Mouse (Mus musculus) B cell, adult 2 months (primary cell): ENCODE data around the gene Hspb6.
A peak's percentile ranks its signal among the peaks of the same experiment; 100 is the strongest.

Source experiments
- DNase-seq, 2 experiments: peaks; one replicate each; pipeline ENCODE4 v3.0.0; 2022

The Hspb6 gene

DNA sequence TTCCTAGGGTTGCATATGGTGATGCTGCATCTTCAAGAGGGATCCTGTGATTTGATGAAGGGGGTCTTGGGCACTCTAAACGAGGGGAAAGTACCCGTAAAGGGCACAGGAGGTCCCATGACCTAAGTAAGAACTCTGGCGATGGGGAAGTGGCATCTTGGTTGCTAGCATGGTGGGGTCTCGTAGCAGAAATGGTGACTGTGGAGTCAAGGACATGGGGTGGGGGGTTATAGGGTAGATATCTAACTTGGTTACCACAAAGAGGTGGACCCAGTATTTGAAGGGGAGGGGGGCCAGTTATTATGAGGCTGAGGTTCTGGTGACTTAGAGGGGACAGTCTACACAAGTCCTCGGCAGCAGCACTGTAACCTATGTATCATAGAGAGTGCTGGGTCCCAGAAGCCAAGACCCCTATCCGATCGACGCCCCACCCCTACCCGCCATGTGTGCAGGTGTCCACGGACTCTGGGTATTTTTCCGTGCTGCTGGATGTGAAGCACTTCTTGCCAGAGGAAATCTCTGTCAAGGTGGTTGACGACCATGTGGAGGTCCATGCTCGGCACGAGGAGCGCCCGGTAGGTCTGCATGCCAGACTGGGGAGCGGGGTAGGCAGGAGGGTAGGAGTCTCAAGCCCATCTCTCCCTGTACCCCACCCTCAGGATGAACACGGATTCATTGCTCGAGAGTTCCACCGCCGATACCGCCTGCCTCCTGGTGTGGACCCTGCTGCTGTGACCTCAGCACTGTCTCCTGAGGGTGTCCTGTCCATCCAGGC, 2.0 kb downstream of the Hspb6 start:
- DNase-seq = no peak

DNA sequence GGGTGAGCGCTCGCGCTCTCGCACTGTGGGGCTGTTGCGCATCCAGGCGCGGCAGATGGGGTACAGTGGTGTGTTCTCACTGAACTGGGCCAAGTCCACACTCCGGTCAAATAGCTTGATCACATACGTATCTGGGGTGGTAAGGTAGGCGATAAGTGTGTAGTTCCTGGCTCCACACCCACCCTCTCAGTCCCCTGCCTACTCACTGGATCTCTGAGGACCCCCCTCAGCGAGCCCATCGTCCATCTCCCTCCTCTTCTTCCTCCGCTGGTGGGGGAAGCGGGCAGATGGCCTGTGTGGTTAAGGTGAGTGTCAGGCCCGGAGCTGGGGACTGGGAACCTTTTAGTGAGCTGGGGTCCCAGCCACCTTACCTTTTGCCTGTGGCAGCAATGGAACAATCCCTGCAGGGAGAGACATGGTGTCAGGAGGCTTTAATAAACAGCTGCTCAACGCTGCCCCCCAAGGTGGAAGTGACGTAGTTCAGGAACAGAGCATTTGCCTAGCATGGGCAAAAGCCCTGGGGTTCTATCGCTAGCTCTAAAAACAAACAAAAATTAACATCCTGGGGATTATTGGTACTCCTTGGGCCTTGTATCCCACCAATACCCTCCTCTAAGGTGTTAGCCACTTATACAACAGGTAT, 5.0 kb downstream of the Hspb6 start:
- peak; percentile 54 to 59 for DNase-seq

DNA sequence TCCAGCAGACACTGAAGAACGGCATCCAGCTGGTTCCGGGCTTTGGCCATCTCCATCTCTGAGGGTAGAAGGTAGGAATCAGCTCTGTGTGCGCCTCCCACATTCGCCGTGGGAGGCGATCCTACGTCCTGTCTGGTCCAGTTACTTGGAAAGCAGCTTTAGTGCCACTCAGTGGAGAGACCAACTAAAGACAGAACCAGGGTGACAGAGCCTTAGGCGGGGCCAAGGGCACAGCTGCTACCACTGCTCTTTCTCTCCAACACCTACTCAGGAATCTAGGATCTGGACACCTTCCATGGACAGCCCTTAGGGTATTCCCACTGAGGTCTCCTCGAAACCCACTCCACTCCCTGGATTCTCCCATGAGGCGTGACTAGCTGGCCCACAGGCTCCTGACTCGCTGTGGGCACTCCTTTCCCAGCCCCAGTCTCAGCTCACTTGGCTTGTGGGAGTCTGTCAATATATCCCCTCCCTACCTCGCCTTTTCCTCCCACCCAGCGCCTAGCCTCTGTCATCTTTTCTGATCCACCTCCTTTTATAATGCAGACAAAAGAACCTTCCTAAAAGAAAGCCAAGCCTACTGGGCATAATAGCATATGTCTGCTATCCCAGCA, 6.0 kb downstream of the Hspb6 start:
- no peak for DNase-seq

DNA sequence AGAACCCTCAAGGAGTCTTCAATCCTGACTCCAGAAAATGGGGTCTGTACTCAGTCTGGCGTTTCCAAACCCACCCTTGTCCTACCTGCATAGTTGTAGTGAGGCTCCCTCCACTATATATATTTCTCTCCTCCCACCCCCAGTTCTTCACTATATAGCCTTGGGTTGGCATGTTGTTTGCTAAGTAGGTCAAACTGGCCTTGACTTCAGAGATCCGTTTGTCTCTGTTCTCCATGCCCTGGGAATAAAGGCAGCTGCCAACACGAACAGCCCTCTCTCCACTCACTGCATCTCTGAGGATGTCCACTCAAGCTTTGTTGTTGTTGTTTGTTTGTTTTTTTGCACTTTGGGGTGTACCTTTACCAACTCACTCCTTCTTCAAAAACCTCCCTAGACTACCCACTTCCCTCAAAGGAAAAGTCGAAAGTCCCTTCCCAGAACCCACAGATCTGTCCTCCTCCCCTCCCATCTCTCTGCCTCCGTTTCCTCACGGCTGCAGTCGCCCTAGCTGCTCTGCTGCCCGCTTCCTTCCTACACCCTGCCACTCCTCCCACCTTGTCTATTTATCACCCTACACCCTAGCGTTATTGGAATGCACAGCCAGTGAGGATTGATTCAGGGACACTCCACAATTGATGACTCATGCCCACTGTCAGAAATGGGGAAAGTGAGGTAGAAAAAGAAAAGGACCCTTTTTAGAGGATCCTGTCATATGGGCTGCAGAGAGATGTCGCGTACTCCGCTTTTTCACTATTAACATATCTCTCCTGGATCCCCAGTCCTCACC, 6.9 kb downstream of the Hspb6 start:
- DNase-seq = no peak

DNA sequence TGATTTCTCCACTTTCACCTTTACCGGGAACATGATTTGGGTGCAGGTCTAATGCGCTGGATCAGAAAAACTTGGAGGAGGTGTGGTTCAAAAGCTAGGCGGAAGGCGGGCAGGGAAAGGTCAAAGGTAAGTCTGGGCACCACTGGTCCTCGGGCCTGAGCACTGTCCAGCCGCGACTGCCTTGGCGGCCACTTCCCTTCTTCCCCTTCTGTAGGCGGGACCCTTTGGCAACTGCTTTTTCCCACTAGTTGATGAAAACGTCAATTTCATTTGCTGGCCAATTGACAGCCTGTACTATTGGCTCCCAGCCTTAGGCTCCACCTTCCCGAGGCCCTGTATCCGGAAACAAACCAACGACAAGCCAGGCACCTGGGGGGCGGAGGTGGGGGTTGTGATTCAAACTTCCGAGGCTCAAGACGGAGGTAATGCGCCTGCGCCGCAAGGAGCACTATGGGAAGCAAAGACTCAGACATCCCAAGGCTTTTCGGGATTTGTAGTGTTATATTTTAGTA, 7.5 kb downstream of the Hspb6 start, which contains the start of gene Lin37:
Gene Lin37, minus strand, starts transcription at position 396 of the 512 bp plus-strand sequence.
- peak; percentile 86 to 90 for DNase-seq

DNA sequence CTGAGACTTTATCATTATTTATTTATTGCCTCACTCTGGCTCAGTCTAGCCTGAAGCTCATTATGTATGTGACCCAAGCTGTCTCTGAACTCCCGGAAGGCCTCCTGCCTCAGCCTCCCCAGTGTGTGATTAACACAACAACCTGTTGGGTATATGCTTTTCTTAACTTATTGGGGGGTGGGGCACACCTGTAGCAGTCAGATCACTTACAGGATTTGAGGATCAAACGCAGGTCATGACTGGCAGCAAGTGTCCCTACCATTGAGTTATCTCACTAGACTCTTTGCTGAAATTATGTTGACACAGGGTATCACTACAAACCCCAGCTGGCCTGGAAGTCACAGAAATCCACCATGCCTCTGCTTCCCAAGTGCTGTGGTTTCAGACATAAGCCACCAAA, 8.3 kb downstream of the Hspb6 start:
- no peak for DNase-seq

DNA sequence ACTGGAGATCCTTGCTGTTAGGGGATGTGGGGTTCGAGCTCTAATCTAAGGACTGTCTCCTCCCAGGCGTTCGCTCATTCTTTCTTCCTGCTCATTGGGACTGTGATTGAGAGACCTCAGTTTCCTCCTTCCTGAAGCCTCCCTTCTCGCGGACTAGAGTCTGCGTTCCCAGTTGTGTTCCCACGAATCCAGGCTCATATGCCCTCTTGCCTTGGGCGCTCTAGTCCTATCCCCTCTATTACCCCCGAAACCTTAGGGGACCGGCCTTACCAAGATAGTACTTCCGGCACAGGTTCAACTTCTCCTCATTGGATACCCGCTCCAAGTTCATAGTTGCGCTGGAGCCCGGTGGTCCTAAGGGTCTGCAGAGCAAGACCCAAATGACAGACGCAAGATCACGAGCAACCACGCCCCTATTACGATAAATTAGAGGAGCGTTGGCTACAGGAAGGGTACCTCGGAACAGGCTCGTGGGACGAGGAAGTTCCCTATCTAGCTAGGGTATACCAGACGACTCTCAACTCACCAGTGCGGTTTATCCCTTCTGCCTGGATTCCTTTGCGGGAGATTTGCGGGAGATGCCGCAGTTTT, 10.6 kb downstream of the Hspb6 start:
- no peak for DNase-seq

DNA sequence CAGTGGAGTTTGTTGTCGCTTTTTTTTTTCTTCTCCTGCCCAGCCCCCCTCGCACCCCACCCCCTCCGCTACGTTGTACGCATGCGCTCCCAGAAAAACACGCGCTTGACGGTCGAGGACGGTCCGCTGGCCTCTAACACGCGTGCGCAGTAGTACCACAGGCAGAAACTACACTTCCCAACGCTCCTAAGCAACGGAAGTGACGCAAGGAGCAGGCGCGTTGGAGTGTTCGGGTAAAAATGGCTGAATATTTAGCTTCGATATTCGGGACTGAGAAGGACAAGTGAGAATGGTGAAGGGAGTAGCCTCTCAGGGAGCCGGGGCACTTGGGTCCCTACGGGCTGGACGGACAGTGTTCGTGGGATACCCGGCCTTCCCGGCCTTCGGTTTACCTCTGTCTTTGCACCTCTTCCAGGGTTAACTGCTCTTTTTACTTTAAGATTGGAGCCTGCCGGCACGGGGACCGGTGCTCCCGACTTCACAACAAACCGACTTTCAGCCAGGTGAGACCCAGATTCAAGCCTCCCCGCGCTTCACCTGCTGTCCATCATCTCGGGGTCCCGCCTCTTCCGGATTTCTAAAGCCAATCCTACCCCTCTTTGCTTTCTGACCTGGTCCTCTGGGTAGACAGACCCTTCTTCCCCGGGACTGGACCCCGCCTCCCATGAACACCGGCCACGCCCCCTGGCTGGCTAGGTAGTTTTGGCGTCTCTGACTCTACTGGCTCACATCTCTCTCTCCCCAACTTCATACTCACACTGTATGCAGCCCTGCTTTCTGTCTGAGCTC, 11.3 kb downstream of the Hspb6 start, which contains the start of the genes U2af1l4, Gm49396 and Psenen:
Gene U2af1l4, plus strand, starts transcription at position 185 of the 789 bp plus-strand sequence.
Gene Gm49396, plus strand, starts transcription at position 228 of the 789 bp plus-strand sequence.
Gene Psenen, minus strand, starts transcription at position 511 of the 789 bp plus-strand sequence.
- DNase-seq = peak; percentile 92 to 93

DNA sequence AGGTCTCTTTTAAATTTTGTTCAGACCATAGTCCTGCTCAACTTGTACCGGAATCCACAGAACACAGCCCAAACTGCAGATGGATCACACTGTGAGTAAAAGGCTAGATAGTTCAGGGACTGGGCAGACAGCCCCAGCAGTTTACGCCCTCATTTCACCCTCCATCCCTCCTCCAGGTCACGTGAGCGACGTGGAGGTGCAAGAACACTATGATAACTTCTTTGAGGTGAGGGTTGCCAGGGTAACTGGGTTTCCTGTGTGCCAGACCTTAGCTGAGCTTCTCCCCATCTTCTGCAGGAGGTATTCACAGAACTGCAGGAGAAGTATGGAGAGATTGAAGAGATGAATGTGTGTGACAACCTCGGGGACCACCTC, 11.9 kb downstream of the Hspb6 start:
- no peak for DNase-seq

DNA sequence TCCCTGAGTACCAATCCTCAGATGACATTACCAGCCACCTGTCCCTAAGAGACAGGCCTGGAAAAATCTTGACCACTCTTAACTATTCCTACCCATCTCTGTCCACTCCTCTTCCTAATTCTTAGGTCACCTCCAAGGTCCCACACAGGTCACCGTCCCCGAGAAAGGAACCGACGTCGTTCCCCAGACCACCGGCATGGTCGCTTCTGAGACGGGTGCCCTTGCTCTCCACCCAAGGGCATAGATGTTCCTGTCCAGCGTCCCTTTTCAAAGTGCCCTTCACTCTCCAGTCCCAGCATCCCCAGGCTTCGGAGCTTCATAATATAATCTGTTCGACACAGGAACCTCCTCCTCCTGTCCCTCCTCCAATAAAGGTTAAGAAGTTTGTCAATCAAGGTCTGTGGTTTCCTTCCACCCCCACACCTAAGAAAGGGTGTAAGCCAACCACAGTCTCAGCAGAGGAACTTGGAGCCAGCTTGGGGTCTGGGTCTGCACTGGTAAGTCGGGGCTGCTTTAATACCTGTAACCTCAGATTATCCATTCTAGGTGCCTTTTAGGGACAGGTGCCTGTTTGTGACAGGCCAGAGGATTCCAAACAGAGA, 13.1 kb downstream of the Hspb6 start, which contains the start of gene Igflr1:
Gene Igflr1, plus strand, starts transcription at position 458 of the 602 bp plus-strand sequence.
- DNase-seq = no peak

DNA sequence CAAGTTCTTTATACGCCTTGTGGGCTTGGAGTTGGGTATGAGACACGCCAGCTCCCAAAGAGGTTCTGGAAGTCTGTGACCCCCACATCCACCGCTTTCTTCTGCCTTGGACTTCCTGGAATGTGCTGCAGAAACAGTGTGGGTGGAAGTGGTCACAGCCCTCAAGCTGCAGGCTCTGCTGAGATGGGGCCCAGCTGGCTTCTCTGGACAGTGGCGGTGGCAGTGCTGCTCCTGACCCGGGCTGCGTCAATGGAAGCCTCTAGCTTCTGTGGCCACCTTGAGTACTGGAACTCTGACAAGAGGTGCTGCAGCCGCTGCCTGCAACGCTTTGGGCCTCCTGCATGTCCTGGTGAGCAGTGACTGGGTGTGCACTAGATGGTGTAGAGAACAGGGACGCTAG, 14.1 kb downstream of the Hspb6 start:
- no peak for DNase-seq

DNA sequence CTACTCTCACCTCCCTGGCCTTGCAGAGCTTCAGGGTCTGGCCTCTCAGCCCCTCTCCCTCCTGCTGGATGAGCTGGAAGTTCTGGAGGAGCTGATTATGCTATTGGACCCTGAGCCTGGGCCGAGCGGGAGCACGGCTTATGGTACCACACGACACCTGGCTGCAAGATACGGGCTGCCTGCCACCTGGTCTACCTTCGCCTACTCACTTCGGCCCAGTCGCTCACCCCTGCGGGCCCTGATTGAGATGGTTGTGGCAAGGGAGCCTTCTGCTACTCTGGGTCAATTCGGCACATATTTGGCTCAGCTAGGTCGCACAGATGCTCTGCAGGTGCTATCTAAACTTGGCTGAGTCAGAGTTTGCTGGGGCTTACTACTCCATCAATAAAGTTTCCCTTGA, 15.6 kb downstream of the Hspb6 start:
- no peak for DNase-seq

DNA sequence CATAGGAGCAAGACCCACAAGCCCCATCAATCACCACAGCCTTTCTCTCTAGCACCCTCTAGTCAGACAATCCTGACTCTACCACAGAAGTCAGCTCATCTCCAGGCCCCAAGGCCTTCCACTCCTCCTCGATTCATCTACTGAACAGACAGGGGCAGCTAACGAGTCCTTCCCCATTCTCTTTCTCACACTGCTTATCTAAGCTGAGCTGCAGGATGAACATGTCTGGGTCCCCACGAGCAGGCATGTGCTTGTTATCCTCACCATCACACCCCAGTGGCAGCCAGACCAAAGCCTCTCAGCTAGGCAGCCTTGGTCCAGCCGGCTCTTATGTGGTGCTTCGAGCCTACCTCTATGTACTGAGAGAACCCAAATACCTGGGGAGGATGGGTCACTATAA, 20.4 kb downstream of the Hspb6 start:
- no peak for DNase-seq

DNA sequence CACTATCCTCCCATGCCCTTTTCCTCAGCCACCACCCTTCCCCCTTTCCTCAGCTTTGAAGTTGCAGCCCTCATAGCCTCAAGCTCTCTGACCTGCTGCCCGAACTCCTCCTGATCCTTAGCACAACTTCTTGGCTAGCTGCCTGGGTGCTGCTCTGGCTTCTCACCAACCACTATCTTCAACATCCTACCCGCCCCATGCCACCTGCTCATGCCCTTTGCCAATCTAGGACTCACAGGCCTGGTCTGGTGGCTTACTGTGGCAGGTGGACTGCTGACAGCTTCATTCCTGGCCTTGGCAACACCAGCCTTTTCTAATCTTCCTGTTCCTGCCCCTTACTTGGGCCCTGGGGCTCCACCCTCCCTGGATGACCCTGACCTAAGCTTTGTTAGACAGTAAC, 21.0 kb downstream of the Hspb6 start:
- no peak for DNase-seq

DNA sequence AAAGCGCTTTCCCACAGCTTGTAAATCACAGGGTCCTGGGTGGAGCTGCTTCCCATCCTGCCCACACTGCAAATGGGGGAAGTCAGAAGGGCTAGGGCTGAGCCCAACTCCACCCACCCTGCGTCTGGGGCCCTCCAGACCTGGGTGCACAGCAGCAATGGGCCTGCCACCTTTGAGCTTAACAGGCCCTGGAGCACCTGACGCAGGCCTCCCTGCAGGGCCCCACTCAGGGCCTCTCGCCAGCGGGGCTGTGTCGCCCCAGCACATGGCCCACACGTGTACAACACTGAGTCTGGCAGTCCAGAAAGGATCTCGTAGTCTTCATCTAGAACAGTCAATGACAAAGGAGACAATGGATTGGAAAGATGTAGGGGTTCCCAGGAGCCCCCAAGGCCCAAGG, 28.0 kb downstream of the Hspb6 start:
- DNase-seq = no peak

DNA sequence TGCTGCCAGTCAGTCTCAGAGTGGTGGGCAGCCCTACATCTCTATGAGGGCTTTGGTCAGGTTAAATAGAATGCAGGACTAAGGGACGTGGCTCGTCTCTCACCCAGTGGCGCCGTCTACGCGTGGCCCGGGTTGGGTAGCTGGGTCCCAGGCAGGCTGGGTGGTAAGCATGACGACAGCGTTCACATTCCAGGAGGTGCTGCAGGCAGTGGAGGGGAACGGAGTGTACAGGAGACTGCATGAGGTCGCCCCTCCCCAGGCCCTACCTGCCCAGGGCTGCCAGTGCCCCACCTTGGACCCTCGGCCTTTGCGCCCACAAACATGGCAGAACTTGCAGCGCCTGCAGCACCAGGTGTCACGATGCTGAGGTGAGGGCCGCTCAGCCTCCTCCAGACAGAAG, 29.6 kb downstream of the Hspb6 start:
- DNase-seq = no peak

DNA sequence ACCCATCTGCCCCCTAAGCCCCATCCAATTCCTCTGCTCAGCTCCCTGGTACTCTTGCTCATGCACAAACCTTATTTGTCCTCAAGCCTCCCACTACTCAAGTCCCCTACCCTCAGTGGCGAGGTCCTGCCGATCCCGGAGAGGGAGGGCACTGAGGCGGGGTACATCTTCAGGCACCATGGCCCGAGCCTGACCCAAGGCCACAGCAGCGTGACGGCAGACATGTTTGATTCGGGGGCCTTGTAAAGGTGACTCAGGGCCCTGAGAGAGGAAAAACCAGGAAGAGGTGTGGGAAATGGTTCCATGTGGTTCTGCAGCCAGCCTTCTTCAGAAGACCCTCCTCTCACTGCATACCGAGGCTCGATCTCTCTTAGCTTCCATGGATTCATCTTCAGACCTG, 32.4 kb downstream of the Hspb6 start:
- no peak for DNase-seq

DNA sequence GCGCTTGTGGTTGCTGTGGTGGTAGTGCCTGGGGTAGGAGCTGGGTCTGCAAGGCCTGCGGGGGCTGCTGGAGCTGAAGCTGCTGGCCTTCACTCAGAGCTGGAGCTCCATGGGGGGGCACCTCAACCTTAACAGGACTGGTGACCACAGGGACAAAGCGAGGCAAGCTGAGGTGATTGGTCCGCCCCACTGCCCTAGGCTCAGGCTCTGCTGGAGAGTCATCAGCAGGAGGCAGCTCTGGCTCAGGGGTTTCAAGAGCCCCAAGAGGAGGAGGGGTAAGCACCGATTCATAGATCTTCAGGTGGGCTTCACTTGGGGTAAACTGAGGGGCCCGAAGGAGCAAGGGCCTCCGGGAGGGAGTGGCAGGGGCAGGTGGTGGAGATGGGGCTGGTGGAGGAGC, 33.2 kb downstream of the Hspb6 start:
- DNase-seq = no peak

DNA sequence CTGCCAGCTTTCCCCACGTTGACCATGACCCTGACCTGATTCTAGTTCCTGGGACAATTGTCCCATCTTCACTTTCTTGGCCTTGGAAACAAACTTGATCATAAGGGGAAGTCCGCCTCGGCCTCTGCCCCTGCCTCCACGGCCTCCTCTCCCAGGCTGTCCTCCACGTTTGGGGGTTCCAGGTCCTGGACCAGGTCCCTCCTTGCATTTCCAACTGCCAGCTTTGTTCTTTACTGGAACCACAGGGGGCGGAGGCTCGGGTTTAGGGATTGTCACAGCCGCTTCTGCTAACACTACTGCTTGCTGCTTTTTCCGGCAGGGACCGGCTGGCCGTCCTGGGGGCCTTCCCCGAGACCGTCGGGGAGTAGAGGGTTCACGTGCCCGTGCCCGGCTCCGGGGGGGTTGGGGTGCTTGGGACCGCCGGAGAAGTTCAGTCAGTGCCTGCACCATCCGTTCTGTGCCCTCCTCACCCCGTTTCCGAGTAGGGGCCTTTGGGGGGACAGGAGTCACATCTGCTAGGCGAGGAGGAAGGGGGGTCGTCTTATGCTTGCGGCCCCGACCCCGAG, 34.6 kb downstream of the Hspb6 start:
- no peak for DNase-seq

DNA sequence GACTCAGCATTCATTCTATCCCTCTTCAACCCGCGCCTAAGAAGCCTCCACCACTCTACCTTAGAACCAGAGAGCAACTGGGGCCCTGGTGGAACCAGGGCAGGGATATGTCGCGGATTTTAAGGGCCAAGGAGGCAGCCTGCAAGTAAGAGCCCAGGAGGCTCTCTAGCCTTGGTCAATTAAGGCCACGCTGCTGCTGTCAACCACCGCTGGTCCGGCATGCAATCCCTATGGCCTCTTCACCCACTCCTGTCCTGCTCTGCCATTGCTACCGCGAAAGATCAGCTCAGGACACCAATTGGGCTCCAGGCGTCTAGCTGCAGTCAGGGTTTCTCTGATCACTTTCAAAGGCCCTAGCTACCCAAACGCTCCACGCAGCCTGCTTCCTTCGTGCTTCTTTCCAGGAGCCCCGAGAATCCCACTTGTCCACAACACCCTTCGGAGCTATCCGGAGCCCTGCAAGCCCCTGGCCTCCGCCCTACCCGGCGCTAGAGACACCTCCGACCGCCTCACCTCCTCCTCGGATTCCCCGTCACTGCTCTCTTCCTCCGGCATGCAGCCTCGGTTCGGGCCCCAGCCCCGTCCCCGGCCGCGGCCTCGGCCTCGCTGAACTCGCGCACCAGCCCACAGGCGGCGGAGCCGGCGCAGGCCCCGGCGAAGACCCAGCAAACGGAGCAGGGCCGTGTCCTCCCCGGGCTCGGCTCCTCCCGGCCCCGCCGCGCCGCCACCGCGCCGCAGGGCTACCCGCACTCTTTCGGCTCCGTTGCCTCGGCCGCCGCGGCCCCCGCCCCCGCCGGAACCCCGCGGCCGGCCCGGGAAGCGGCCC, 36.1 kb downstream of the Hspb6 start:
- DNase-seq = peak; percentile 60 to 61
